Mouse (Mus musculus) midbrain, embryonic 15.5 days (tissue): ENCODE measurements around the gene Cd79b. TPM values are rescaled to one million over a fixed set of nuclear protein-coding genes. Genes with fewer than 3 reads are reported as not detected.
"Not testable (repeated sequence)": the region's sequence is repeated elsewhere in the genome, so short reads cannot be mapped to it uniquely, and the experiment has no call there.

Source experiments
- ATAC-seq: fragments of 200-750 bp; cut with Nextera tagmentation; replicated peaks from 2 replicates; pipeline ENCODE4 v1.8.0; 2017; ENCODE audit warnings: moderate TSS enrichment
- H3K27ac ChIP-seq: fragments of 300-500 bp; sonication (generic); 2 replicates; pipeline ENCODE4 v1.5.1; 2015; ENCODE audit warnings: mild to moderate bottlenecking, inconsistent platforms
- H3K27me3 ChIP-seq: fragments of 300-500 bp; sonication (generic); replicated peaks from 2 replicates; pipeline ENCODE4 v1.6.1; 2015; ENCODE audit warnings: inconsistent platforms
- H3K36me3 ChIP-seq: fragments of 300-500 bp; sonication (generic); replicated peaks from 2 replicates; pipeline ENCODE4 v1.6.1; 2015; ENCODE audit warnings: inconsistent platforms
- H3K4me1 ChIP-seq: fragments of 300-500 bp; sonication (generic); 2 replicates; pipeline ENCODE4 v1.6.1; 2015; ENCODE audit warnings: inconsistent platforms
- H3K4me2 ChIP-seq: fragments of 300-500 bp; sonication (generic); 2 replicates; pipeline ENCODE4 v1.6.1; 2015; ENCODE audit warnings: inconsistent platforms, mild to moderate bottlenecking, moderate library complexity
- H3K4me3 ChIP-seq: fragments of 300-500 bp; sonication (generic); 2 replicates; pipeline ENCODE4 v1.5.1; 2015; ENCODE audit warnings: mild to moderate bottlenecking, inconsistent platforms
- H3K9ac ChIP-seq: fragments of 300-500 bp; sonication (generic); 2 replicates; pipeline ENCODE4 v1.6.1; 2015; ENCODE audit warnings: mild to moderate bottlenecking, inconsistent platforms
- H3K9me3 ChIP-seq: fragments of 300-500 bp; sonication (generic); 2 replicates; pipeline ENCODE4 v1.6.1; 2016; ENCODE audit warnings: inconsistent platforms
- WGBS: fragments of 180-500 bp; shearing (Covaris S2); methylation state at CpG from one replicate; pipeline ENCODE4 v1.1.7; 2015; ENCODE audit warnings: mixed read lengths; 5-methylcytosine and 5-hydroxymethylcytosine counted together
- polyA plus RNA-seq: library from polyadenylated mRNA; unstranded; fragments of >200 nt; fragmentation: Nextera tagmentation; extraction: Ambion mirVana; gene quantifications from 2 replicates; pipeline ENCODE4 v1.2.1, GENCODE M21; 2015

Gene Cd79b
- 1.1 and 1.4 TPM in 2 replicates for polyA plus RNA-seq

- Histone ChIP-seq H3K4me2 (no peak within 1 kb of the TSS), H3K4me3 (no peak within 1 kb of the TSS), H3K9ac (no peak within 1 kb of the TSS), H3K27me3 (no peaks in the 10 kb centered on the region), H3K36me3 (no peaks in the 10 kb centered on the region), H3K4me1 (no peaks in the 10 kb centered on the region), H3K9me3 (no peaks in the 10 kb centered on the region), H3K27ac (no peak within 1 kb of the TSS)
- WGBS = 73% methylated on average over 9 of the region's 9 CpGs
- no peak for ATAC-seq
Observed at GRCm38 (mm10) chr11:106314333-106314812, at the start of gene Cd79b. Gene Cd79b, minus strand, starts transcription at chr11:106314762.

DNA sequence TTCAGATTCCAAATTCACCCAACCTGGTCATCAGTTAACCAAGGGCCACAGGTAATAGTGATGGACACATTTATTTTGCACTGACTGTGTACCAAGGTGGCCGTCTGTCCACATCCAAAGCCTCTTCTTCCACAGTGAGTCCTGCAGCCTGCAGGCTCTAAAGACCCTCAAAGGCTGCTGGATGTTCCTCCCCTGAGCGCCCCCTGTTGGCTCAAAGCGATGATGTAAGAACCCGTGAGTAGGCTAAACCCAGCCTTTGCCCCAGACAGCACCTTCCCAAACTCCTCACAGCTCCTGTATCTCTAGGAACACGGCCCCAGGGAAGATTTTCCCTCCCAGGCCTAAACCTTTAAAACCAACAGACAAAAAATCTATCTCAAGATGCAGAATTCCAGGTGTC, 44.8 kb upstream of the Cd79b start:
- no peak overlapping the region for H3K4me2 ChIP-seq
- no peak for ATAC-seq
- 21% methylated on average over 5 of the region's 5 CpGs for WGBS

GRCm38 (mm10) chr11:106355382-106356128, 41.0 kb upstream of the Cd79b start:
- H3K4me2 ChIP-seq = no peak overlapping the region
- no peaks in the 10 kb centered on the region for H3K36me3 ChIP-seq
- WGBS = 76% methylated on average over 19 of the region's 19 CpGs

More for the DNA sequence above, 44.8 kb upstream of the Cd79b start:
- Histone ChIP-seq H3K4me1 (no peaks in the 10 kb centered on the region), H3K9me3 (no peaks in the 10 kb centered on the region), H3K9ac (no peak overlapping the region), H3K27ac (no peak overlapping the region), H3K36me3 (no peaks in the 10 kb centered on the region), H3K27me3 (no peaks in the 10 kb centered on the region), H3K4me3 (no peak overlapping the region)

GRCm38 (mm10) chr11:106354181-106354580, 39.6 kb upstream of the Cd79b start:
- H3K4me2 ChIP-seq = no peak overlapping the region
- 53% methylated on average over 1 of the region's 1 CpGs for WGBS
- no peak for ATAC-seq
- H3K27ac ChIP-seq = no peak overlapping the region
- no peak overlapping the region for H3K4me3 ChIP-seq
- no peaks in the 10 kb centered on the region for H3K27me3 ChIP-seq
- H3K9me3 ChIP-seq = no peaks in the 10 kb centered on the region
- H3K36me3 ChIP-seq = no peaks in the 10 kb centered on the region
- no peak overlapping the region for H3K9ac ChIP-seq
- no peaks in the 10 kb centered on the region for H3K4me1 ChIP-seq

More at GRCm38 (mm10) chr11:106355382-106356128, 41.0 kb upstream of the Cd79b start:
- no peaks in the 10 kb centered on the region for H3K9me3 ChIP-seq
- H3K9ac ChIP-seq = no peak overlapping the region
- H3K4me3 ChIP-seq = no peak overlapping the region
- H3K27ac ChIP-seq = no peak overlapping the region
- ATAC-seq = no peak
- H3K4me1 ChIP-seq = no peaks in the 10 kb centered on the region
- no peaks in the 10 kb centered on the region for H3K27me3 ChIP-seq

DNA sequence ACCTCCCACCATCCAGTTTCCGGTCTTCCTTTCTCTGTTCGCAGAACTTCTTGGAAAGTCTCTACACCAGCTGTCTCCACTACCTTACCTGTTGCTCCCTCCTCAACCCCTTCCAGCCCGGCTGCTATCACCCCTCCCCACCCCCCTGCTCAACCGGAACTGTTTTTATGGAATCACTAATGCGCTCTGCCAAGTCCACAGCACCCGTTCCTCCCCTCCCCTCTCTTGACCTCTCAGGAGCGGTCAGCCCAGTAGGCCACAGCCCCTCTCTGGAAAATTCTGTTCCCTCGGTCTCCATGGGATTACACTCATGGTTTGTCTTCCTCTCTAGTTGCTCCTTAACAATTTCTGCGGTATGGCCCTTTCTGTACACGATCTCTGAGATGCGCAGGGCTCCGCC, 38.6 kb upstream of the Cd79b start, which contains the start of gene Scn4a:
TSS of gene Scn4a (minus strand) at position 101 of the 400 bp plus-strand sequence.
- no peaks in the 10 kb centered on the region for H3K9me3 ChIP-seq
- no peak within 1 kb of the TSS for H3K9ac ChIP-seq
- 93% methylated on average over 12 of the region's 12 CpGs for WGBS
- H3K36me3 ChIP-seq = no peaks in the 10 kb centered on the region
- no peak for ATAC-seq
- H3K27ac ChIP-seq = no peak within 1 kb of the TSS
- H3K4me3 ChIP-seq = no peak within 1 kb of the TSS
- no peak within 1 kb of the TSS for H3K4me2 ChIP-seq
- H3K4me1 ChIP-seq = no peaks in the 10 kb centered on the region
- H3K27me3 ChIP-seq = no peaks in the 10 kb centered on the region

GRCm38 (mm10) chr11:106351941-106352340, 37.4 kb upstream of the Cd79b start:
- Histone ChIP-seq H3K4me3 (no peak overlapping the region), H3K27ac (no peak overlapping the region), H3K4me2 (no peak overlapping the region), H3K4me1 (no peaks in the 10 kb centered on the region), H3K36me3 (no peaks in the 10 kb centered on the region), H3K27me3 (no peaks in the 10 kb centered on the region), H3K9ac (no peak overlapping the region), H3K9me3 (no peaks in the 10 kb centered on the region)
- ATAC-seq = no peak
- 77% methylated on average over 4 of the region's 4 CpGs for WGBS

- Histone ChIP-seq H3K9me3 (no peaks in the 10 kb centered on the region), H3K27ac (no peak overlapping the region), H3K4me2 (no peak overlapping the region), H3K27me3 (no peaks in the 10 kb centered on the region), H3K4me3 (no peak overlapping the region), H3K4me1 (no peaks in the 10 kb centered on the region), H3K9ac (no peak overlapping the region), H3K36me3 (no peaks in the 10 kb centered on the region)
- ATAC-seq = no peak
- WGBS = 65% methylated on average over 3 of the region's 3 CpGs
Observed at GRCm38 (mm10) chr11:106351253-106351652, 36.7 kb upstream of the Cd79b start.

- Histone ChIP-seq H3K4me3 (no peak overlapping the region), H3K27ac (no peak overlapping the region), H3K4me1 (no peaks in the 10 kb centered on the region), H3K9me3 (no peaks in the 10 kb centered on the region), H3K27me3 (no peaks in the 10 kb centered on the region), H3K4me2 (no peak overlapping the region), H3K9ac (no peak overlapping the region), H3K36me3 (no peaks in the 10 kb centered on the region)
- 67% methylated on average over 3 of the region's 5 CpGs for WGBS
- no peak for ATAC-seq
Observed at GRCm38 (mm10) chr11:106350853-106351252, 36.3 kb upstream of the Cd79b start.

DNA sequence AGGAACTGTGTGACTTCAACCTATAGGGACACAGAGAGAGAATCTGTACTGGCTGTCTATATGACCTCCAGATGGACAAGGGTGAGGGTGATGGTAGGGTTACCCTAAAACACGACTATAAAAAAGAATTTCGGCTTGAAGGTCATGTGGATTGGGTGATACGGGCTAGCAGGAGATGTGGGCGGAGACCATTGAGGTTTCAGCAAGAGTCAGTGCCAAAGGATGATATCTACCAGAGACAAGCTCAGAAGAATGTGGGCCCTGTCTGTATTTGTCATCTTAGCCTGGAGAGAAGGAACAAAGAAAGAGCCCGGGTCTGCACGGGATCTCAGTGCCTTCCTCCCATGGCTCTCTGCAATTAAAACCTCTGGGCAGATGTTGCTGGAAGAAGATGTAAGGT, 35.2 kb upstream of the Cd79b start:
- 86% methylated on average over 6 of the region's 6 CpGs for WGBS
- H3K27me3 ChIP-seq = no peaks in the 10 kb centered on the region

GRCm38 (mm10) chr11:106344910-106345309, 30.3 kb upstream of the Cd79b start:
- 35% methylated on average over 6 of the region's 6 CpGs for WGBS
- no peaks in the 10 kb centered on the region for H3K9me3 ChIP-seq
- no peaks in the 10 kb centered on the region for H3K36me3 ChIP-seq
- no peak overlapping the region for H3K4me3 ChIP-seq
- no peak overlapping the region for H3K27ac ChIP-seq
- ATAC-seq = no peak
- no peak overlapping the region for H3K9ac ChIP-seq
- H3K4me1 ChIP-seq = 0 out of 2 replicates have a peak, but pooled peaks cover 4% of the 10 kb centered on the region
- H3K4me2 ChIP-seq = no peak overlapping the region
- no peaks in the 10 kb centered on the region for H3K27me3 ChIP-seq

More for the DNA sequence above, 35.2 kb upstream of the Cd79b start:
- 0 out of 2 replicates have a peak, but pooled peaks cover 3% of the 10 kb centered on the region for H3K4me1 ChIP-seq
- no peaks in the 10 kb centered on the region for H3K36me3 ChIP-seq
- no peak for ATAC-seq
- H3K4me3 ChIP-seq = no peak overlapping the region
- H3K27ac ChIP-seq = no peak overlapping the region
- no peak overlapping the region for H3K9ac ChIP-seq
- no peaks in the 10 kb centered on the region for H3K9me3 ChIP-seq
- no peak overlapping the region for H3K4me2 ChIP-seq

- Histone ChIP-seq H3K4me3 (no peak overlapping the region), H3K4me1 (peaks cover 4% of the 10 kb centered on the region; the same call in 1 of the 2 replicates), H3K27ac (no peak overlapping the region), H3K27me3 (no peaks in the 10 kb centered on the region), H3K36me3 (no peaks in the 10 kb centered on the region), H3K9ac (no peak overlapping the region), H3K9me3 (no peaks in the 10 kb centered on the region), H3K4me2 (no peak overlapping the region)
- WGBS = 86% methylated on average over 9 of the region's 9 CpGs
- no peak for ATAC-seq
Observed at GRCm38 (mm10) chr11:106340990-106341520, 26.5 kb upstream of the Cd79b start.

- not testable (repeated sequence) for H3K4me3 ChIP-seq, H3K4me1 ChIP-seq, H3K27me3 ChIP-seq, H3K4me2 ChIP-seq, H3K9ac ChIP-seq, H3K9me3 ChIP-seq, H3K36me3 ChIP-seq, ATAC-seq, H3K27ac ChIP-seq
- 89% methylated on average over 4 of the region's 4 CpGs for WGBS
Observed at GRCm38 (mm10) chr11:106339323-106339722, 24.8 kb upstream of the Cd79b start.
